Mouse (Mus musculus) kidney, adult 2 months (tissue): ENCODE data around the gene Tldc1.

Source experiments
- CTCF ChIP-seq: fragments of 200-500 bp; conservative IDR thresholded peaks from 2 replicates; pipeline ENCODE4 v1.5.1; 2011; ENCODE audit warnings: low read depth, mild to moderate bottlenecking, control low read depth, low read length, moderate library complexity, mixed read lengths; ENCODE audit not compliant: insufficient read depth, insufficient read length
- POLR2A ChIP-seq: fragments of 200-500 bp; IDR thresholded peaks from one replicate; pipeline ENCODE4 v1.6.1; 2011; ENCODE audit warnings: low read depth, low read length, control low read depth

DNA sequence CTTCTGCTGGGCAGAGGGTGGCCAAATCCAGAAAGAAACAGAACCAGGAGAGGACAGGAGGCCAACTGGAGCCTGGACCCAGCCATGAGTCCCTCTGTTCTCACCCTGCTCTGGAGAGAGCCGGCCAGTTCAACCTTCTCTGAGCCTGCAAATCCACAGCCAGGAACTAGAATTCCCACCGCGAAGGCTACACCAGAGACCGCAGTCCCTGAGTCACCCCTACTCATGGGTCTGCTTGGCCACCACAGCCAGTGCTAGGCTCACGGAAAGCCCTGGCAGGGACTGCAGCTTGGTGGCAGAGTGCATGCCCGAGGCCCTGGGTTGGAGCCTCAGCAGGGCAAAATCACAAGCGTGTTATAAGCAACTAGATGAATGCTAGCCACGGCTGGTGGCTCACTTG lies 41.8 kb upstream of the Tldc1 start:
- no peak for TF ChIP-seq POLR2A
- no peak for TF ChIP-seq CTCF
